Mouse (Mus musculus) CH12.LX (cell line): ENCODE measurements around the gene Sin3a. TPM values are rescaled to one million over a fixed set of nuclear protein-coding genes. Genes with fewer than 3 reads are reported as not detected.

Experiments
- DNase-seq: peaks from one replicate; pipeline ENCODE4 v3.0.0-alpha.2; 2013; ENCODE audit errors: extremely low read depth
- H3K27ac ChIP-seq: 2 replicates; pipeline ENCODE4 v1.5.1; 2012; ENCODE audit warnings: low read depth, mild to moderate bottlenecking, control low read depth, moderate library complexity; ENCODE audit not compliant: insufficient read depth
- H3K27me3 ChIP-seq: replicated peaks from 2 replicates; pipeline ENCODE3; 2012; ENCODE audit warnings: inconsistent platforms
- H3K36me3 ChIP-seq, 2 experiments: replicated peaks in 1 of 2; 2 replicates each; pipeline versions ENCODE3 to v1.6.1; 2012; ENCODE audit warnings: inconsistent platforms in 1 of 2, low read length in 1 of 2, mild to moderate bottlenecking in 1 of 2, mixed read lengths in 1 of 2, moderate library complexity in 1 of 2; ENCODE audit not compliant: control insufficient read depth in 1 of 2, insufficient read depth in 1 of 2
- H3K4me1 ChIP-seq, 2 experiments: 2 replicates each; pipeline ENCODE4 v1.6.1; 2012; ENCODE audit warnings: inconsistent platforms in 1 of 2, moderate library complexity in 1 of 2; ENCODE audit not compliant: insufficient read depth in 2 of 2, control insufficient read depth in 1 of 2
- H3K4me2 ChIP-seq: 2 replicates; pipeline ENCODE4 v1.6.1; 2012; ENCODE audit warnings: low read depth, mild to moderate bottlenecking, control low read depth; ENCODE audit not compliant: poor library complexity, insufficient read depth, severe bottlenecking
- H3K4me3 ChIP-seq, 3 experiments: fragments of 150-350 bp in 1 of 3; sonication (generic) in 1 of 3; replicated peaks in 1 of 3; 2 replicates each; pipeline versions ENCODE3 to v1.5.1; 2011 to 2012; ENCODE audit warnings: low read depth in 2 of 3, low read length in 2 of 3, mild to moderate bottlenecking in 2 of 3, moderate library complexity in 2 of 3, control low read depth in 1 of 3, improper control_type of control experiment in 1 of 3, inconsistent platforms in 1 of 3, mixed read lengths in 1 of 3; ENCODE audit not compliant: poor library complexity in 1 of 3
- H3K79me2 ChIP-seq: replicated peaks from 2 replicates; pipeline ENCODE4 v1.6.1; 2012; ENCODE audit warnings: mild to moderate bottlenecking, moderate library complexity; ENCODE audit not compliant: control insufficient read depth, poor library complexity, insufficient read depth, severe bottlenecking; ENCODE audit errors: extremely low read depth
- H3K9ac ChIP-seq: 2 replicates; pipeline ENCODE4 v1.6.1; 2012; ENCODE audit warnings: low read depth, mild to moderate bottlenecking, control low read depth, moderate library complexity; ENCODE audit not compliant: insufficient read depth
- H3K9me3 ChIP-seq: replicated peaks from 2 replicates; pipeline ENCODE3; 2012; ENCODE audit warnings: low read length, inconsistent platforms, mixed read lengths
- BHLHE40 ChIP-seq: IDR thresholded peaks from 2 replicates; pipeline ENCODE4 v1.6.1; 2011; ENCODE audit warnings: mild to moderate bottlenecking, low read depth, low read length, improper control_type of control experiment
- CHD1 ChIP-seq: IDR thresholded peaks from 2 replicates; pipeline ENCODE4 v1.6.1; 2012; ENCODE audit warnings: low read depth, low read length, improper control_type of control experiment, inconsistent platforms
- CHD2 ChIP-seq: IDR thresholded peaks from 2 replicates; pipeline ENCODE4 v1.6.1; 2011; ENCODE audit warnings: low read length, improper control_type of control experiment
- CTCF ChIP-seq, 2 experiments: IDR thresholded peaks in 1 of 2; conservative IDR thresholded peaks in 1 of 2; 2 replicates each; pipeline ENCODE4 v1.5.1; 2011 to 2012; ENCODE audit warnings: low read depth in 2 of 2, low read length in 2 of 2, improper control_type of control experiment in 1 of 2, inconsistent platforms in 1 of 2, mild to moderate bottlenecking in 1 of 2, moderate library complexity in 1 of 2
- EP300 ChIP-seq: IDR thresholded peaks from 2 replicates; pipeline ENCODE4 v1.6.1; 2011; ENCODE audit warnings: low read length, improper control_type of control experiment
- ETS1 ChIP-seq: conservative IDR thresholded peaks from 2 replicates; pipeline ENCODE4 v1.6.1; 2012; ENCODE audit warnings: low read depth, mild to moderate bottlenecking, inconsistent platforms, low read length, improper control_type of control experiment, moderate library complexity
- HCFC1 ChIP-seq: IDR thresholded peaks from 2 replicates; pipeline ENCODE4 v1.6.1; 2012; ENCODE audit warnings: low read depth, mild to moderate bottlenecking, inconsistent platforms, low read length, improper control_type of control experiment
- IRF4 ChIP-seq: IDR thresholded peaks from 2 replicates; pipeline ENCODE4 v1.6.1; 2014; ENCODE audit warnings: low read depth, mild to moderate bottlenecking, inconsistent platforms, low read length, improper control_type of control experiment
- JUN ChIP-seq: IDR thresholded peaks from 2 replicates; pipeline ENCODE4 v1.6.1; 2011; ENCODE audit warnings: low read depth, mild to moderate bottlenecking, low read length, improper control_type of control experiment, moderate library complexity; ENCODE audit not compliant: insufficient read depth
- KAT2A ChIP-seq: IDR thresholded peaks from 2 replicates; pipeline ENCODE4 v1.6.1; 2012; ENCODE audit warnings: low read length, improper control_type of control experiment, inconsistent platforms; ENCODE audit not compliant: insufficient replicate concordance
- MXI1 ChIP-seq: IDR thresholded peaks from 2 replicates; pipeline ENCODE4 v1.6.1; 2011; ENCODE audit warnings: mild to moderate bottlenecking, low read depth, low read length, improper control_type of control experiment
- NELFE ChIP-seq: IDR thresholded peaks from 2 replicates; pipeline ENCODE4 v1.6.1; 2011; ENCODE audit warnings: low read depth, low read length, improper control_type of control experiment
- PAX5 ChIP-seq: IDR thresholded peaks from 2 replicates; pipeline ENCODE4 v1.6.1; 2012; ENCODE audit warnings: low read length, inconsistent platforms, mixed read lengths
- SIN3A ChIP-seq: IDR thresholded peaks from 2 replicates; pipeline ENCODE4 v1.6.1; 2012; ENCODE audit warnings: low read length, improper control_type of control experiment, inconsistent platforms
- UBTF ChIP-seq: IDR thresholded peaks from 2 replicates; pipeline ENCODE4 v1.6.1; 2012; ENCODE audit warnings: low read depth, mild to moderate bottlenecking, inconsistent platforms, low read length, improper control_type of control experiment, moderate library complexity
- USF1 ChIP-seq: IDR thresholded peaks from 2 replicates; pipeline ENCODE4 v1.6.1; 2014; ENCODE audit warnings: low read depth, mild to moderate bottlenecking, inconsistent platforms, low read length, improper control_type of control experiment
- ZC3H11A ChIP-seq: IDR thresholded peaks from 2 replicates; pipeline ENCODE4 v1.6.1; 2012; ENCODE audit warnings: low read depth, mild to moderate bottlenecking, inconsistent platforms, low read length, improper control_type of control experiment
- ZMIZ1 ChIP-seq: IDR thresholded peaks from 2 replicates; pipeline ENCODE4 v1.6.1; 2012; ENCODE audit warnings: low read depth, mild to moderate bottlenecking, inconsistent platforms, low read length, improper control_type of control experiment
- dilution Hi-C: fragments of 300-500 bp; cut with MboI; formaldehyde crosslinking; loops from 2 replicates; pipeline ENCODE4 v1.14.3; 2020; ENCODE audit warnings: low sequenced_read_pairs; ENCODE audit not compliant: extremely low pct_unique_long_range_greater_than_20kb, extremely low pct_ligation_motif_present
- in situ Hi-C: fragments of 300-500 bp; cut with MboI; formaldehyde crosslinking; loops from 3 replicates; pipeline ENCODE4 v1.14.3; 2019; ENCODE audit warnings: low sequenced_read_pairs, low pct_ligation_motif_present, low pct_unique_long_range_greater_than_20kb, mixed read lengths
- polyA plus RNA-seq: library from polyadenylated mRNA; unstranded; fragments of >175 nt; gene quantifications from 2 replicates; pipeline ENCODE4 v1.2.1, GENCODE M21; 2012; ENCODE audit warnings: low read depth; ENCODE audit not compliant: insufficient read length
- total RNA-seq, 2 experiments: library from RNA; depleted of rRNA; stranded (reverse); fragments of 300-350 nt in 1 of 2; fragments of >200 nt in 1 of 2; gene quantifications; 2 replicates each; pipeline ENCODE4 v1.2.3; 2012 to 2014

The Sin3a gene
- total and polyA plus RNA-seq, 3 experiments = 23.0 to 32.1 (median 28.7) TPM

- Histone ChIP-seq H3K27me3 (no peaks in the 10 kb centered on the region), H3K9me3 (no peaks in the 10 kb centered on the region), H3K27ac (no peak overlapping the region), H3K4me1 (no peaks in the 10 kb centered on the region), H3K4me2 (no peak overlapping the region), H3K4me3 (no peak overlapping the region), H3K9ac (no peak overlapping the region), H3K36me3 (peaks cover 74 to 98% of the 10 kb centered on the region in 2 experiments), H3K79me2 (no peaks in the 10 kb centered on the region)
- TF ChIP-seq ZMIZ1 (no peak), JUN (no peak), CTCF (conservative IDR thresholded peaks at IDR 0.05 in 1 of 2, IDR thresholded peaks at IDR 0.05 in 1 of 2; ENCODE audit: low read depth in 2 of 2, low read length in 2 of 2) (no peak), EP300 (no peak), ETS1 (no peak), USF1 (no peak), NELFE (no peak), CHD2 (no peak), UBTF (no peak)
- dilution Hi-C loops (no loop called here), in situ Hi-C loops (no loop called here)
- DNase-seq = no peak
These were observed 66.7 kb downstream of the Sin3a start for GRCm38 (mm10) chr9:57138507-57138906.

- Histone ChIP-seq H3K9me3 (no peaks in the 10 kb centered on the region), H3K4me2 (no peak overlapping the region), H3K9ac (no peak overlapping the region), H3K4me1 (no peaks in the 10 kb centered on the region), H3K36me3 (peaks cover 74 to 99% of the 10 kb centered on the region in 2 experiments), H3K27ac (no peak overlapping the region), H3K4me3 (no peak overlapping the region), H3K79me2 (no peaks in the 10 kb centered on the region), H3K27me3 (no peaks in the 10 kb centered on the region)
- TF ChIP-seq UBTF (no peak), USF1 (no peak), MXI1 (no peak), KAT2A (no peak), ZMIZ1 (no peak), EP300 (no peak), CHD1 (no peak), ZC3H11A (no peak), ETS1 (no peak), PAX5 (no peak), SIN3A (no peak)
- no peak for DNase-seq
- dilution Hi-C loops = no loop called here
- in situ Hi-C loops = no loop called here
These were observed 67.3 kb downstream of the Sin3a start for GRCm38 (mm10) chr9:57139110-57139509.

- no peaks in the 10 kb centered on the region for H3K4me1 ChIP-seq
- no peak overlapping the region for H3K27ac ChIP-seq
- TF ChIP-seq IRF4 (no peak), BHLHE40 (no peak), ZC3H11A (no peak), HCFC1 (no peak), EP300 (no peak)
- H3K36me3 ChIP-seq = peaks cover 70 to 99% of the 10 kb centered on the region in 2 experiments
- dilution Hi-C loops (no loop called here), in situ Hi-C loops (no loop called here)
- no peaks in the 10 kb centered on the region for H3K79me2 ChIP-seq
- no peak for DNase-seq
- no peak overlapping the region for H3K4me3 ChIP-seq
- H3K27me3 ChIP-seq = no peaks in the 10 kb centered on the region
- H3K4me2 ChIP-seq = no peak overlapping the region
- no peak overlapping the region for H3K9ac ChIP-seq
- H3K9me3 ChIP-seq = no peaks in the 10 kb centered on the region
These were observed 67.7 kb downstream of the Sin3a start for GRCm38 (mm10) chr9:57139571-57139970.
